ENCODE assay signal across 13 mouse cellular contexts in the genomic region with DNA sequence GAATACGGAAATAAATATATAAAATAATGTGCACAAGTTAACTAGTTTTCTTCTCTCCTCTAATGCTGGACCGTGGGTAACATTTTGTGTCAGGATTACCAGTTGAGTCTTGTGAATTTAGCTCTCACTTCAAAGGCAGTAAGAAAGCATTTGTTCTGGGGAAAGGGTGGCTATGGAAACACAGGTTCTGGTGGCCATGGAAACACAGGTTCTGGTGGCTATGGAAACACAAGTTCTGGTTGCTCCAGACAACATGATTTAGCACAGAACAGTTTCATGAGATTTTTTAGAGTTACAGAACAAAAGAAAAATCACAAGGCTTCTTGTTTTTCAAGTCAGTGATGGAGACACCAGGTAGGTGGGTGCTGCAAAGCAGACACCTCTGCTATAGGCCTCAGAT.
A peak's percentile ranks its signal among the peaks of the same experiment; 100 is the strongest.
DNase-seq lines count a peak whose midpoint lies in the region; ATAC-seq lines count a peak whose summit lies in the region.
"Had no signal": no experiment of that assay in that cellular context is flagged by ENCODE, and none has a peak within 500 bp of the region (broad histone marks: within the 10 kb centered on the region; RNA-seq: fewer than 3 reads in every experiment).

No protein-coding gene starts in this region.

- peak; percentile 27; the same call in 1 of the 2 replicates for ATAC-seq in frontal cortex, adult (ENCODE audit: low TSS enrichment)

- intact Hi-C loops in left cerebral cortex, postnatal 14 days (cut with DNase I) = no loop called here
- intact Hi-C loops in left cerebral cortex, postnatal 4 days (cut with DNase I) = no loop called here

- DNase-seq in frontal cortex, postnatal 25 days (ENCODE audit: low spot score in 2 of 2) = no peak
- DNase-seq in left cerebral cortex, postnatal 14 days (ENCODE audit: low spot score in 2 of 2) = peak; percentile 26 to 80
- no peak for DNase-seq in left cerebral cortex, postnatal 4 days
- peak; percentile 56 to 84 for DNase-seq in right cerebral cortex, postnatal 10 days (ENCODE audit: low spot score in 2 of 2)
- DNase-seq in right cerebral cortex, postnatal 4 days = no peak
- DNase-seq in frontal cortex, postnatal 10 days (ENCODE audit: low spot score in 2 of 2) = peak; percentile 16 to 24
- DNase-seq in adrenal gland, postnatal 4 days (ENCODE audit: low spot score in 2 of 2) = no peak
- DNase-seq: adrenal gland, postnatal 10 days; cerebellum, adult 18-20 months; cerebellum, adult 9-11 months; cerebellum, postnatal 36 days; gastrocnemius, postnatal 14 days had no signal

Comparison
In these comparisons a context has a peak if more than half of its experiments do, and no peak if none do; other contexts are left out.
1. DNase-seq: peak in left cerebral cortex, postnatal 14 days (2 of 2), right cerebral cortex, postnatal 10 days (2 of 2) and frontal cortex, postnatal 10 days (2 of 2); none in frontal cortex, postnatal 25 days (0 of 2), left cerebral cortex, postnatal 4 days (single experiment), right cerebral cortex, postnatal 4 days (single experiment) and adrenal gland, postnatal 4 days (0 of 2).